Mouse (Mus musculus) stomach, postnatal 0 days (tissue): ENCODE data around the gene Col6a5.

Experiments used
- CTCF ChIP-seq: IDR thresholded peaks from 2 replicates; pipeline ENCODE4 v1.5.1; 2016; ENCODE audit warnings: antibody characterized with exemption, low read depth, mild to moderate bottlenecking, moderate library complexity
- EP300 ChIP-seq: optimal IDR thresholded peaks from 2 replicates; pipeline ENCODE3; 2016; ENCODE audit warnings: antibody characterized with exemption

DNA sequence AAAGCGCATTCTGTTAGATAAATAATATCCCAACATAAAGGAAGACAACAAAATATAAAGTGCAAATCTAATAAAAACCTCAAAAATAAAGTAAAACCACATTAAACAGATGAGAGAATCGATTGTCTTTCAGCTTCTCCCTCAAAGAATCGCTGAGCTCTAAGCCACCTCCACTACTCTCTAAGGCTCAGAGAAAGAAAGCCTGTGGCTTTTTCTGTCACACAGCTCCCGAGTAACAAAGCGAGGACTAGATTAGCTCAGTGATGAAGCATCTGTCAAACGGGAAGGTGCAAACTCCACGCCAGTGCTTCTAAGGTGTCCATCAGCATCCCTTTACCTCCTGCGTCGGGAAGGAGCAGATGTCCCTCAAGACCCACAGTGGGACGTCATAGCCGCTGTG lies 37.5 kb upstream of the Col6a5 start:
- TF ChIP-seq CTCF (no peak), EP300 (no peak)
